Mouse (Mus musculus) liver, embryonic 14.5 days (tissue): ENCODE data around the gene Stk24. TPM values are rescaled to one million over a fixed set of nuclear protein-coding genes. Genes with fewer than 3 reads are reported as not detected.
A peak's percentile ranks its signal among the peaks of the same experiment; 100 is the strongest.

Experiments used
- ATAC-seq: fragments of 200-750 bp; cut with Nextera tagmentation; 2 replicates; pipeline ENCODE4 v1.8.0; 2017; ENCODE audit warnings: moderate number of reproducible peaks, mild to moderate bottlenecking, moderate library complexity; ENCODE audit not compliant: insufficient read depth
- DNase-seq, 3 experiments: peaks; one replicate each; pipeline ENCODE4 v3.0.0-alpha.2; 2012 to 2013; ENCODE audit warnings: low read depth in 3 of 3, low spot score in 3 of 3
- H3K27ac ChIP-seq: fragments of 300-500 bp; sonication (generic); 2 replicates; pipeline ENCODE4 v1.5.1; 2014; ENCODE audit warnings: moderate library complexity, mild to moderate bottlenecking, control low read depth, inconsistent platforms
- H3K27me3 ChIP-seq: fragments of 300-500 bp; sonication (generic); 2 replicates; pipeline ENCODE4 v1.6.1; 2014; ENCODE audit warnings: mild to moderate bottlenecking, low read length, moderate library complexity; ENCODE audit not compliant: control insufficient read depth, insufficient read depth
- H3K36me3 ChIP-seq: fragments of 300-500 bp; sonication (generic); replicated peaks from 2 replicates; pipeline ENCODE4 v1.6.1; 2014; ENCODE audit warnings: low read depth; ENCODE audit not compliant: control insufficient read depth, insufficient read depth
- H3K4me1 ChIP-seq, 2 experiments: fragments of 200-500 bp in 1 of 2; fragments of 300-500 bp in 1 of 2; sonication (generic) in 1 of 2; replicated peaks; 2 replicates each; pipeline ENCODE4 v1.6.1; 2012 to 2014; ENCODE audit warnings: antibody characterized with exemption in 1 of 2, inconsistent platforms in 1 of 2, low read length in 1 of 2; ENCODE audit not compliant: control insufficient read depth in 2 of 2, insufficient read depth in 2 of 2
- H3K4me2 ChIP-seq: fragments of 300-500 bp; sonication (generic); 2 replicates; pipeline ENCODE4 v1.6.1; 2014; ENCODE audit warnings: low read depth, mild to moderate bottlenecking, control low read depth, moderate library complexity
- H3K4me3 ChIP-seq, 2 experiments: fragments of 200-500 bp in 1 of 2; fragments of 300-500 bp in 1 of 2; sonication (generic) in 1 of 2; 2 replicates each; pipeline ENCODE4 v1.5.1; 2012 to 2014; ENCODE audit warnings: low read depth in 2 of 2, low read length in 2 of 2, mild to moderate bottlenecking in 2 of 2, control low read depth in 1 of 2, inconsistent platforms in 1 of 2, moderate library complexity in 1 of 2; ENCODE audit not compliant: insufficient read depth in 1 of 2
- H3K9ac ChIP-seq: fragments of 300-500 bp; sonication (generic); replicated peaks from 2 replicates; pipeline ENCODE4 v1.6.1; 2014; ENCODE audit warnings: mild to moderate bottlenecking, control low read depth, moderate library complexity
- H3K9me3 ChIP-seq: fragments of 300-500 bp; sonication (generic); 2 replicates; pipeline ENCODE4 v1.6.1; 2016; ENCODE audit warnings: low read length, mixed read lengths; ENCODE audit not compliant: control insufficient read depth
- CTCF ChIP-seq: IDR thresholded peaks from 2 replicates; pipeline ENCODE4 v1.5.1; 2016; ENCODE audit warnings: antibody characterized with exemption, low read depth, control low read depth
- EP300 ChIP-seq: IDR thresholded peaks from 2 replicates; pipeline ENCODE4 v1.6.1; 2016; ENCODE audit warnings: antibody characterized with exemption, low read depth
- WGBS: fragments of 180-500 bp; shearing (Covaris S2); extraction: QIAGEN DNeasy Blood & Tissue Kit; methylation state at CpG from one replicate; pipeline ENCODE4 v1.1.7; 2014; ENCODE audit not compliant: insufficient replicate concordance; 5-methylcytosine and 5-hydroxymethylcytosine counted together
- polyA plus RNA-seq, 2 experiments: library from polyadenylated mRNA; depleted of rRNA in 1 of 2; stranded (reverse) in 1 of 2; unstranded in 1 of 2; fragments of >200 nt; fragmentation: Nextera tagmentation in 1 of 2; extraction: Ambion mirVana in 1 of 2; gene quantifications; 2 replicates each; pipeline versions ENCODE4 v1.2.1 to v1.2.3; 2012 to 2014

Gene Stk24
- polyA plus RNA-seq, 2 experiments = 22.5 to 31.0 TPM

DNA sequence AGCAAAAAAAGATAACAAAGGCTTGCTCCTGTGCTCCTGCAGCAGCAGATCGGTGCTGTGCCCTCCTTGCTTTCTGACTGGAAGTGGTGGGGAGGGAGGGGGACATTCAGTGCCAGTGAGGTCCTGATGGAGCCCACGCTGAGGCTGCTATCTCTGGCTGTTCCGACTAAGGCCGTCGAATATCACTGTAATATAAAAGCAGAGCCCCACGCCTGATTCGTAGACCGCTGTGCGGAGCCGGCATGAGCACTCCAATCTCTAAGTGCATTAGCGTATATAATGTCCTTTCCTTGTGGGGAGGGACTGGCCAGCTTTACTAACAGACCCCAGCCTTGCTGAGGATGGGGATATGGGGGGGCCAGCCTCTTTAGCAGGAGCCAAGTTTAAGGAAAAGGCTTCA is 120.5 kb downstream of the Stk24 start:
- no peaks in the 10 kb centered on the region for H3K36me3 ChIP-seq
- H3K4me1 ChIP-seq = peaks cover 0 to 7% of the 10 kb centered on the region in 2 experiments; a peak in 1 of 4 replicates
- H3K27me3 ChIP-seq = no peaks in the 10 kb centered on the region
- no peak overlapping the region for H3K4me2 ChIP-seq
- DNase-seq (no peak), ATAC-seq (no peak)
- no peaks in the 10 kb centered on the region for H3K9me3 ChIP-seq
- no peak overlapping the region for H3K9ac ChIP-seq
- TF ChIP-seq EP300 = no peak
- no peak for TF ChIP-seq CTCF
- no peak overlapping the region for H3K27ac ChIP-seq
- 71% methylated on average over 11 of the region's 11 CpGs for WGBS
- no peak overlapping the region for H3K4me3 ChIP-seq

DNA sequence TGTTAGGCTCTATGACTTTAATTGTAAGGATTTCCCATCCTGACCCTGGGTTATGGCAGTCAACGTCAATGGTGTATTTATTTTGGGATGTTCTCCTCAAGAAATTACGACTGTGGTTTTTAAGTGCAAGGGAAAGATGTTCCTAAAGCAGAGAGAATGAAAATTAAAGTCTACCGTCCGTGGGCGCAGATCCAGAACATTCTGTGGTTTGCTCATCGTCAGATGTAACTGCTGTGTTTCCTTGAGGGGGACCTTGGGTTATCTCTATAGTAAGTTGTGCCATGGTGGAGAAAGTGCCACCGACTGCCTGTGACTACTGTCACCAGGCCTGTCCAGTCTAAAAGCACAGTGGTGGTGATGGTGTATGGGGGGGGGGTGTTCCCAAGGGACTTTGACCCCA is 122.9 kb downstream of the Stk24 start:
- ATAC-seq (no peak), DNase-seq (no peak)
- Histone ChIP-seq H3K27ac (no peak overlapping the region), H3K9ac (no peak overlapping the region), H3K4me1 (peaks cover 0 to under 1% of the 10 kb centered on the region in 2 experiments; a peak in 1 of 4 replicates), H3K4me3 (no peak overlapping the region), H3K27me3 (no peaks in the 10 kb centered on the region), H3K4me2 (no peak overlapping the region), H3K36me3 (no peaks in the 10 kb centered on the region), H3K9me3 (no peaks in the 10 kb centered on the region)
- WGBS = 66% methylated on average over 7 of the region's 7 CpGs
- TF ChIP-seq EP300 (no peak), CTCF (no peak)

DNA sequence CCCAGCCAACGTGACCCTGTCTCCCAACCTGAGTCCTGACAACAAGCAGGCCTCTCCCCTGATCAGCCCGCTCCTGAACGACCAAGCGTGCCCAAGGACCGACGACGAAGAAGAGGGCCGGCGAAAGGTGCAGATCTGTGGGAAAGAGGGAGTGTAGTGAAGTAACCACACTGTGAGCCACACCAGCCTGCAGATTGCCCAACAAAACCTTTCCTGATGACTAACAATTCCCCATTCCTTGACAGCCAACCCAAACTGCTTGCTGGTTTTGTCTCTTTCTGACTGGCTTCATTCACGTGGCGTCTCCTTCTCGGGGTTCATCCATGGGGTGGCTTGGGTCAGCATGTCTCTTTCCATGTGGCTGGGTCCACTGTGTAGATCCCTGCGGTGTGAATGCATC is 124.3 kb downstream of the Stk24 start:
- Histone ChIP-seq H3K4me1 (no peaks in the 10 kb centered on the region), H3K4me2 (no peak overlapping the region), H3K9ac (no peak overlapping the region), H3K36me3 (no peaks in the 10 kb centered on the region), H3K27ac (no peak overlapping the region), H3K4me3 (no peak overlapping the region), H3K9me3 (no peaks in the 10 kb centered on the region), H3K27me3 (no peaks in the 10 kb centered on the region)
- no peak for ATAC-seq
- WGBS = 72% methylated on average over 13 of the region's 13 CpGs
- no peak for TF ChIP-seq CTCF
- no peak for TF ChIP-seq EP300
- DNase-seq = no peak

DNA sequence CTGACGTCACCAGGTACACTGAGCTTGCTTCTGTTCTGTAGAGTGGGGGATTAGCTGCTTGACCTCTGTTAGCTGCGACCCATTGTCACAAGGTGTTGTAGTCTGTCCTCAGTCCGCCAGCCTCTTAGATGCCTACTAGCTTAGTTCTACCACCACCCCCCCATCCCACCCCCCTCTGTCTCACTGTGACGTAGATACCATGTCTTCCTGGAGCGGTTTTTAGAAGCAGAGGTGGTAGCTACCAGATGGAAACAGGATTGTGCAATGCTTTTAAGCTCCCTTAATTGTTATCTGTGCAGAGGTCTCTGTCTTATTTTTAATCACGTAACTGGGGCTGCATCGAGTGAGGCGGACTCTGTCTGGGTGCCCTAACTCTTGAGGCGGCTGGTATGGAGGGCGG is 124.9 kb downstream of the Stk24 start:
- ATAC-seq (no peak), DNase-seq (no peak)
- Histone ChIP-seq H3K9ac (no peak overlapping the region), H3K4me2 (no peak overlapping the region), H3K9me3 (no peaks in the 10 kb centered on the region), H3K36me3 (no peaks in the 10 kb centered on the region), H3K4me3 (no peak overlapping the region), H3K27me3 (no peaks in the 10 kb centered on the region), H3K27ac (no peak overlapping the region), H3K4me1 (no peaks in the 10 kb centered on the region)
- TF ChIP-seq CTCF (no peak), EP300 (no peak)
- 68% methylated on average over 10 of the region's 10 CpGs for WGBS

DNA sequence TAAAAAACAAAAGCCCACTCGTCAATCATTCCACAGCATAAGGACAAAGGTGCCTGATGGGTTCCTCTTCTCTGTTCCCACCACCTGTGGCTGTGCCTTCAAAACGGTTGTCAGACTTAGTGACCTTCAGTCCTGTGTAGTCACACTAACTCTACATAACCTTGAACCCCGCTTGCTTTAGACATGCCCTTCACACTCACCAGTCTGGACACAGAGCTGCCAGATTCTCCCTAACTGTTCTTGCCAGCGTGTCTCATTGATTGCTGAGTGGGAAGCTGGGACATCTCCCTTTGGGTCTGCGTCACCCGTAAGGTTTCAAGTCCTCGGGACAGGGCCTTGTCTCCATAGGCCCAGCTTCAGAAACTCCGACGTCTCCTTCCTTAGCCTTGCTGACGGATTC is 127.3 kb downstream of the Stk24 start:
- no peaks in the 10 kb centered on the region for H3K9me3 ChIP-seq
- no peak overlapping the region for H3K4me2 ChIP-seq
- H3K9ac ChIP-seq = no peak overlapping the region
- no peaks in the 10 kb centered on the region for H3K4me1 ChIP-seq
- H3K36me3 ChIP-seq = no peaks in the 10 kb centered on the region
- no peak overlapping the region for H3K4me3 ChIP-seq
- H3K27ac ChIP-seq = no peak overlapping the region
- DNase-seq = no peak
- TF ChIP-seq CTCF (no peak), EP300 (no peak)
- WGBS = 69% methylated on average over 10 of the region's 10 CpGs
- no peaks in the 10 kb centered on the region for H3K27me3 ChIP-seq
- 0 out of 2 replicates have a peak, but pooled peaks have one; percentile 26 for ATAC-seq

DNA sequence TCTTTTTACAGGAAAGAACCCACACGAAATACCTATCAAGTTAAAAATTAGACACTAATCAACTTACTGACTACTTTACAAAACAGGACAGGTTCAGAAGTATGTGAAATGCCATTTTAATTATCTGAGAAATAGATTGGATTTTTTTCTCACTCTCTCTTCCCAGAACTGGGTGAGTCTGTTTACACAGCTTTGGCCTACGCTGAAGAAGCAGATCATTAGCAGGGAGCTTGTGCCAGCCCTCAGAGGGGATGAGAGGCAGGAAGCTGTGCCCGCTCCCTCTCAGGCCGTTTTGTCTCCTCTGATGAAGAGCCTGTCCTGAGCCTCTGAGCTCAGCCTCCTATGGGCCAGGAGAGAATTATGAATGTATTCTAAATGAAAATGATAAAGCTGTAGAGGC is 128.1 kb downstream of the Stk24 start:
- ATAC-seq (no peak), DNase-seq (no peak)
- Histone ChIP-seq H3K27me3 (no peaks in the 10 kb centered on the region), H3K9me3 (no peaks in the 10 kb centered on the region), H3K4me1 (no peaks in the 10 kb centered on the region), H3K9ac (no peak overlapping the region), H3K4me2 (no peak overlapping the region), H3K36me3 (no peaks in the 10 kb centered on the region), H3K4me3 (no peak overlapping the region), H3K27ac (no peak overlapping the region)
- WGBS = 52% methylated on average over 4 of the region's 4 CpGs
- TF ChIP-seq EP300 = no peak
- no peak for TF ChIP-seq CTCF
